11 mouse cellular contexts compared by ENCODE assay signal in genomic region chr15:82126690-82127089, GRCm38 (mm10). TPM values are rescaled to one million over a fixed set of nuclear protein-coding genes. Genes with fewer than 3 reads are reported as not detected.
DNase-seq lines count a peak whose midpoint lies in the region; ATAC-seq and TF ChIP-seq lines count a peak whose summit lies in the region.
"Not testable (repeated sequence)": the region's sequence is repeated elsewhere in the genome, so short reads cannot be mapped to it uniquely, and the experiment has no call there.
"Had no signal": no experiment of that assay in that cellular context is flagged by ENCODE, and none has a peak within 500 bp of the region (broad histone marks: within the 10 kb centered on the region; RNA-seq: fewer than 3 reads in every experiment).

No protein-coding gene starts in this region.

- peaks cover 12% of the 10 kb centered on the region for H3K36me3 ChIP-seq in hindbrain, embryonic 13.5 days
- H3K36me3 ChIP-seq in limb, embryonic 15.5 days = peaks cover 12% of the 10 kb centered on the region; the same call in 1 of the 2 replicates
- H3K36me3 ChIP-seq in lung, embryonic 15.5 days; midbrain, embryonic 16.5 days (ENCODE audit: control insufficient read depth, insufficient read depth, low read length): not testable (repeated sequence)

- not testable (repeated sequence) for ATAC-seq in hindbrain, embryonic 13.5 days (ENCODE audit: low FRiP score); limb, embryonic 15.5 days (ENCODE audit: insufficient number of reproducible peaks, low FRiP score, low TSS enrichment, low read depth); lung, embryonic 15.5 days (ENCODE audit: borderline replicate concordance, extremely low read depth, low FRiP score, low TSS enrichment); midbrain, embryonic 16.5 days

- not testable (repeated sequence) for TF ChIP-seq CTCF in gastrocnemius, adult 2 months (IDR thresholded peaks at IDR 0.05)

- 75% methylated on average over 4 of the region's 4 CpGs for WGBS in hindbrain, embryonic 13.5 days
- WGBS in limb, embryonic 15.5 days = 77% methylated on average over 4 of the region's 4 CpGs
- WGBS in lung, embryonic 15.5 days = 85% methylated on average over 4 of the region's 4 CpGs
- WGBS in midbrain, embryonic 16.5 days = 85% methylated on average over 4 of the region's 4 CpGs

- peak overlapping the region; percentile 62; the same call in 1 of the 2 replicates for H3K4me3 ChIP-seq in brown adipose tissue, adult 24 weeks (ENCODE audit: insufficient read depth, low read depth, low read length)
- peak overlapping the region; percentile 83 for H3K4me3 ChIP-seq in gastrocnemius, adult 2 months
- H3K4me3 ChIP-seq in hindbrain, embryonic 13.5 days = peak overlapping the region; percentile 77; the same call in 1 of the 2 replicates
- peak overlapping the region; percentile 67; the same call in 1 of the 2 replicates for H3K4me3 ChIP-seq in limb, embryonic 15.5 days
- not testable (repeated sequence) for H3K4me3 ChIP-seq in lung, embryonic 15.5 days; midbrain, embryonic 16.5 days (ENCODE audit: low read depth, low read length)

- not testable (repeated sequence) for H3K27me3 ChIP-seq in hindbrain, embryonic 13.5 days; limb, embryonic 15.5 days; lung, embryonic 15.5 days; midbrain, embryonic 16.5 days (ENCODE audit: control insufficient read depth, insufficient read depth, low read depth, low read length)

- peak overlapping the region; percentile 22 for H3K27ac ChIP-seq in brown adipose tissue, adult 24 weeks (replicated peaks; ENCODE audit: low read depth, low read length)
- peak overlapping the region; percentile 94 for H3K27ac ChIP-seq in gastrocnemius, adult 2 months
- not testable (repeated sequence) for H3K27ac ChIP-seq in hindbrain, embryonic 13.5 days; limb, embryonic 15.5 days; lung, embryonic 15.5 days; midbrain, embryonic 16.5 days (ENCODE audit: low read length)

- not testable (repeated sequence) for H3K9me3 ChIP-seq in hindbrain, embryonic 13.5 days; limb, embryonic 15.5 days; lung, embryonic 15.5 days; midbrain, embryonic 16.5 days (replicated peaks; ENCODE audit: control insufficient read depth, low read length, poor library complexity, severe bottlenecking)

- H3K4me2 ChIP-seq in hindbrain, embryonic 13.5 days = peak overlapping the region; percentile 89
- H3K4me2 ChIP-seq in limb, embryonic 15.5 days = peak overlapping the region; percentile 82; the same call in 1 of the 2 replicates
- H3K4me2 ChIP-seq in lung, embryonic 15.5 days = peak overlapping the region; percentile 93
- peak overlapping the region; percentile 92; the same call in 1 of the 2 replicates for H3K4me2 ChIP-seq in midbrain, embryonic 16.5 days (ENCODE audit: low read length)

- H3K4me1 ChIP-seq in brown adipose tissue, adult 24 weeks (ENCODE audit: control insufficient read depth, insufficient read depth, insufficient read length, low read length) = not testable (repeated sequence)
- peaks cover 16% of the 10 kb centered on the region for H3K4me1 ChIP-seq in hindbrain, embryonic 13.5 days (replicated peaks)
- H3K4me1 ChIP-seq in limb, embryonic 15.5 days = peaks cover 15% of the 10 kb centered on the region
- H3K4me1 ChIP-seq in lung, embryonic 15.5 days = peaks cover 16% of the 10 kb centered on the region; the same call in 1 of the 2 replicates
- peaks cover 14% of the 10 kb centered on the region for H3K4me1 ChIP-seq in midbrain, embryonic 16.5 days (ENCODE audit: control insufficient read depth, insufficient read depth, low read length)

- 0 out of 2 replicates have a peak overlapping the region, but pooled peaks have one; percentile 84 for H3K9ac ChIP-seq in hindbrain, embryonic 13.5 days
- H3K9ac ChIP-seq in limb, embryonic 15.5 days; lung, embryonic 15.5 days; midbrain, embryonic 16.5 days (ENCODE audit: low read depth, low read length): not testable (repeated sequence)

- intact Hi-C loops in gastrocnemius, adult 2 months (cut with DNase I) = not testable (repeated sequence)

- DNase-seq in gastrocnemius, adult 2 months = not testable (repeated sequence)
- DNase-seq in skeletal muscle tissue, adult 2 months (ENCODE audit: low read depth, low spot score) = peak; percentile 53

RNA-seq across cellular contexts. Expression of gene Ccdc134, which starts 1.0 kb away (rescaled TPM):
- 3.6 and 4.3 TPM in 2 replicates for polyA plus RNA-seq in brown adipose tissue, adult 24 weeks (2012; ENCODE audit: insufficient read depth, insufficient read length, missing spikeins)
- total RNA-seq in gastrocnemius, adult 2 months (2021) = 10 to 100 TPM; 11.8 to 12.4 TPM
- 13.0 and 14.8 TPM in 2 replicates for polyA plus RNA-seq in hindbrain, embryonic 13.5 days (2015; fragmentation: Nextera tagmentation; extraction: Ambion mirVana)
- 24.6 and 28.8 TPM in 2 replicates for polyA plus RNA-seq in limb, embryonic 15.5 days (2015; fragmentation: Nextera tagmentation; extraction: Ambion mirVana)
- 19.4 and 20.9 TPM in 2 replicates for polyA plus RNA-seq in lung, embryonic 15.5 days (2015; fragmentation: Nextera tagmentation; extraction: Ambion mirVana)
- 10.5 and 11.3 TPM in 2 replicates for polyA plus RNA-seq in midbrain, embryonic 16.5 days (2015; fragmentation: Nextera tagmentation; extraction: Ambion mirVana)

RNA-seq across cellular contexts. Expression of gene Srebf2, which starts 20.3 kb away (rescaled TPM):
- 24.3 and 25.3 TPM in 2 replicates for polyA plus RNA-seq in brown adipose tissue, adult 24 weeks (2012; ENCODE audit: insufficient read depth, insufficient read length, missing spikeins)
- 10 to 100 TPM; 11.4 to 17.4 TPM for total RNA-seq in gastrocnemius, adult 2 months (2021)
- polyA plus RNA-seq in hindbrain, embryonic 13.5 days (2015; fragmentation: Nextera tagmentation; extraction: Ambion mirVana) = 179 and 193 TPM in 2 replicates
- 155 and 165 TPM in 2 replicates for polyA plus RNA-seq in limb, embryonic 15.5 days (2015; fragmentation: Nextera tagmentation; extraction: Ambion mirVana)
- 126 and 132 TPM in 2 replicates for polyA plus RNA-seq in lung, embryonic 15.5 days (2015; fragmentation: Nextera tagmentation; extraction: Ambion mirVana)
- 194 and 218 TPM in 2 replicates for polyA plus RNA-seq in midbrain, embryonic 16.5 days (2015; fragmentation: Nextera tagmentation; extraction: Ambion mirVana)

RNA-seq across cellular contexts. Expression of gene Mei1, which starts 56.9 kb away (rescaled TPM):
- polyA plus RNA-seq in brown adipose tissue, adult 24 weeks (2012; ENCODE audit: insufficient read depth, insufficient read length, missing spikeins) = not detected in 2 replicates
- not detected for total RNA-seq in gastrocnemius, adult 2 months (2021)
- 0.05 TPM in 1 of 2 replicates, not detected in the other for polyA plus RNA-seq in hindbrain, embryonic 13.5 days (2015; fragmentation: Nextera tagmentation; extraction: Ambion mirVana)
- 0.05 TPM in 1 of 2 replicates, not detected in the other for polyA plus RNA-seq in limb, embryonic 15.5 days (2015; fragmentation: Nextera tagmentation; extraction: Ambion mirVana)
- polyA plus RNA-seq in lung, embryonic 15.5 days (2015; fragmentation: Nextera tagmentation; extraction: Ambion mirVana) = 0.04 TPM in 1 of 2 replicates, not detected in the other
- 0.05 TPM in 1 of 2 replicates, not detected in the other for polyA plus RNA-seq in midbrain, embryonic 16.5 days (2015; fragmentation: Nextera tagmentation; extraction: Ambion mirVana)
- total RNA-seq: liver, adult 2 months had no signal
- polyA plus RNA-seq: hindbrain, embryonic 11.5 days; liver, adult 2 months; Patski; thymus, postnatal 0 days had no signal
